Mouse (Mus musculus) kidney, adult 9 months (tissue): ENCODE measurements around the gene Itga3.

Experiments used
- DNase-seq: peaks from one replicate; pipeline ENCODE4 v3.0.0; 2022

The Itga3 gene

GRCm38 (mm10) chr11:95095596-95095995 lies 19.0 kb upstream of the Itga3 start:
- DNase-seq, result no peak

- DNase-seq, result no peak
These were observed 16.5 kb upstream of the Itga3 start for GRCm38 (mm10) chr11:95093077-95093476.

GRCm38 (mm10) chr11:95088857-95089779 lies 12.5 kb upstream of the Itga3 start:
- DNase-seq, result peak; percentile 81

DNA sequence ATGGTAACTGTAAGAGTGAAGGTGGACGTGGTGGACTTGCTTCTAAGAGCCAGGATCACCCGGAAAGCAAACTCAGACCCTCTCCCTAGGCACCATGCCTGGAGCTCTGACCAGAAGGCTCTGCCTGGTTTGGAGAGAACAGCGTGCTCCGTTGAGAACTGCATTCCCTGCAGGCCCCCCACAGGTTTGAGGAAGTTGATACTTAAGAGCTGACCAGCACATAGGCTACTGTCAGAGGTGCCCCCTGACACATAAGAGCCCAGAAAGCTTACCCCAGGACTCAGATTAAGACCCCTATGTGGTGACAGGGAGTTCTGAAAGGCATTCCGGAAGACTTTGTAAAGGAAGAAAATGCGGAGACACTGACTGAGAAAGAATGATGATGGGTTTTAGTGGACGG lies 11.7 kb upstream of the Itga3 start:
- DNase-seq, result no peak

DNA sequence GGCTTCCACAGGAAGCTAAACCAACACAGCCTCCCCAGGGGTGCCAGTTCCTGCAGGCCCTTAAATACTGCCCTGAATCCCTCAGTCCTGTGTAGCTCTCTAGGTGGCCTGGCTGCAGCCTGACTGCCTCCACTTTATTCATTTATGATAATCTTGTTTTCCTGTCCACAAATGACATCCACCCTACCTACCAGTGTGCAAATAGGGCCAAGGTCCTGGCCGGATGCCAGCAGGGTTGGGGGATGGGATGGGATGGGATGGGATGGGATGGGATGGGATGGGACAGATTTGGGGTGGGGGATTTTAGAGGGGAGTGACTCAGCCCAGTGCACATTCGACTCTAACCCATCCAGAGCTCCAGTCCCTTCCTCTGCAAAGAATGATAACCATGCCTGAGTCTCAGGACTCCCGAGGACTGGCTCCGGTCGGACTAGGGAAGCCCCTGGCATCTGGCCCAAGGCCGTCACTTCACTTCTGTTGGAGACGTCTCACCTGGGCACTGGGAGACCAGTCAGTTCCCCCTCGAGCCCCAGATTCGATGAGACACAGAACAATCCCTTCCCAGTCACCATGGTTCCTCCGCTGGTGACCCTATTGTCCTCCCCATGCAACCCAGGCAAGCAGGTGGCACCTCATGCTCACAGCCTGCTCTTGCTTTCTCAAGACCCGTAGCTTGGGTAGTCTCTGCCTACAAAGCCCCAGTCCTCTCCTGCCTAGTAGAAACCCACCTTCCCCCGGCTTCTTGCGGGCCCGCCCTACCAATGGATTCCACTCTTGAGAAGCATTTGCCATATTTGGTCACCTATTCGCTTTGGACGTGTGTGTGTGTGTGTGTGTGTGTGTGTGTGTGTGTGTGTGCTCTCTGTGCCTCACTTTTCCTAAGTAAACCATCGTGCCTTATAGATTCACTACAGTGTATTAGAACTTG lies 11.0 kb upstream of the Itga3 start:
- no peak for DNase-seq

DNA sequence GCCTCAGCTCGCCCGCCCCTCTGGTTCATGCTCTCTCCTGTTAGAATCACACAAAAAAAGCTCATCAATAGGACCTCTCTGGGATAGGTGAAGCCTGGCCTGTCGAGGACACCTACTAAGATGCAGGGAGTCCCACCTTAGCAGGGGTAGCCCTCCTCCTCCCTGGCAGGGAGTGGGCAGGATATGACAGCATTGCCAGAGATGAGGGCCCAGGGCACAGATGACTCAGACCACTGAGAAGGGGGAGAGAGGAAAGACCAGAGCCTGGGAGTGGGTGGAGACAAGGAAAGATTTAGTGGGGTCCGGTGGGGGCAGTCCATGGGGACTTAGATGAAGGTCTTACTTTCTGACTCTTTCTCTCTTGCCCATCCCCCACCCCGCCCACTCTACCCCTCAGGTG lies 9.6 kb upstream of the Itga3 start:
- no peak for DNase-seq

GRCm38 (mm10) chr11:95085710-95086109 lies 9.1 kb upstream of the Itga3 start:
- no peak for DNase-seq

GRCm38 (mm10) chr11:95084811-95085382 lies 8.3 kb upstream of the Itga3 start:
- no peak for DNase-seq

DNA sequence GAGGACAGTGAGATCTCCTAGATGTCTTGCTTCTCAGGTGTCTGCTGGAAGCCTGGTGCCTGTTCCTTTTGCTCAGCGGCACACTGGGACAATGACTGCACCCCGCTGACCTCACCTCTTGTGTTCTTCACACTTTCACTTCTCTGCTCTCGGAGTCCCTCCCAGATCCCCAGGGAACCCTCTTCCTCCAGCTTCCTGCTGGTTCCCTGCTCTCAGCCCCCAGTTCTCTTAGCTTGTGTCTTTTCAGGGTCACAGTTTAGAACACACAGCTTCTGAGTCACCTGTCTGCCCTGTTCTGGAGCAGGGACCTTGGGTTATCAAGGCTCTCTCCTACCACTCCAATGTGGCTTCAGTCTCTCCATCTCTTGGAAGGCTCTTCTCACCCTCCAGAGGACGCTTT lies 7.6 kb upstream of the Itga3 start:
- no peak for DNase-seq

GRCm38 (mm10) chr11:95082896-95083295 lies 6.3 kb upstream of the Itga3 start:
- no peak for DNase-seq

DNA sequence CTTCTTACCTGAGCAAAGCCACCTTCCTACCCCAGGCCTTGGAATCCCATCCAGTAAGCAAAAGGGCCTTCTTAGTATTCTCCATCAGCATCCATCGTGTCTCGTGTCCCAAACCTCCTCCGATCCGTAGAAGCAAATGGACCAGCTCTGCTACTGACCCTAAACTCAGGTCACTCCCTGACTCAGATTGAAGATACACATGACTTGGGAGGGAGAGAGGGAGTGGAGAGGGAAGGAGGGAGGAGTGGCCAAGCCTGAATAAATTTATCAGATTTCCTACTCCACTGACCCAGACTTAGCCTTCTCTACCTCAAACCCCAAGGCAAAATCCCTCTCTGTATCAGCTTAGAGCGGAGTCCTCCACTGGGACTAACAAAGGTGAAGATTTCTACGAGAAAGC lies 4.2 kb upstream of the Itga3 start:
- no peak for DNase-seq

DNA sequence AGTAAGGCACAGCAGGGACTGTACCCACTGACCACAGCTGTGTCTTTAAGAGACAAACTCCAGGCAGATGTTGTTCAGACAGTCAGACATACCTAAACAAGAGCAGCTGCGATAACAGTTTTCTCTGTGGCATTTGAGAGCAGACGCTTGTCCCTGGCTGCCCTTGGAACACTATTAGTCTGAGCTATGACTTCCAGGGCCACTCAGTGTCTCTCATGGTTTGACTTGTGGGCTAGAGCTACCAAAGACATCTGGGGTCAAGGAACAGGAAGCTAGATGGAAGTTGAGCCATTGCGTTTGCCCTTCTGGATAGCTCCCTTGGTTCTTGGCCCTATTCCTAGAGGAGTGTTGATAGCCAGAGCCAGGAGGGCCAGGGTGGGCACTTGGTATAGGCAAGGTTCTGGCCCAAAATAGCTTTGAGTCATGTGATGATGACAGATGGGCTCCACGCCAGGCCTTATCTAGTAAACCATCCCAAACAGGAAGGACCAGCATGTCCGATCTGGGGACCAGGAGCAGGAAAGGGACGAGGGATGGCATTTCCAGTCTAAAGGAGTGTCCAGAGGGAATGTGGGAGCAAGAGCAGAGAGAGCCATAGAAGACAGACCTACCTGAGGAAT lies 2.8 kb upstream of the Itga3 start:
- DNase-seq, result peak; percentile 79

DNA sequence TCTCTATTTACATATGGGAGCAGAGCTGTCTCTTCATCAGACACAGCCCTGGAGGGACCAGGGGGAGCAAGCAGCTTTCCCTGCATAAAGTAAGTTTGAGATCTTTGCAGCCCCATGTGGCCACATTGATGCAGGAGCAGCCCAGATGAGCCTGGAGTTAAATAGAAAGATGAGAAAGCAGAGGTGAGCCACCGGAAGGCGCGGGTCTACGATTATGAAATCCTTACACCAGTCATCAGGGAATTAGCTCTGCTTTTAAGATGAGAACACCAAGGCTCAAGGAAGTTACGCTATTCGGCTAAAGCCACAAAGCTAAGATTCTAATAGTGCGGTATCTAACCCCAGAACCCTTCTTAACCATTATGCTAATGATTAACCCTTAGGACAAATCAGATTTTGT lies 1.4 kb upstream of the Itga3 start:
- DNase-seq, result no peak

DNA sequence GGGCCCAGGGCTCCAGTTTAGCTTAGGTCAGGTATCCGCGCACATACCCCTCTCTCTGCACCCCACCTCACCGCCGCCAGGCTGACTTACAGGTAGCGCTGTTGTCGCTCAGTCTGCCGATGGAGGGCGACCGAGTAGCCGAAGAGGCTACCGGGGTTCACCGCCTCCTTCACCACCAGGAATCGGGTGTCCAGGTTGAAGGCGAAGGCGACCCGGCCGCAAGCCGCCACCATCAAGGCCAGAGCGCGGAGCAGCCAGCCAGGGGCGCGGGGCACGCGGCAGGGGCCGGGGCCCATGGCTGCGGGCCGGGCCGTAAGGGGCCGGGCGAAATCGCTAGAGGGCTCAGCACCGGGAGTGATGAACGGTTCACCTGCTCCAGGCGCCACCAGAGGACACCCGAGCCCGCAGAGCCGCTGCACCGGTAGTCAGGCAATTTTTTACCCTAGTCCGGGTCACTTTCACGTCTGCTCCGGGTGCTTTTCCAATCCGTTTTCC lies 513 bp downstream of the Itga3 start:
- DNase-seq, result peak; percentile 70

GRCm38 (mm10) chr11:95075197-95076040 lies 1.2 kb downstream of the Itga3 start:
- no peak for DNase-seq

DNA sequence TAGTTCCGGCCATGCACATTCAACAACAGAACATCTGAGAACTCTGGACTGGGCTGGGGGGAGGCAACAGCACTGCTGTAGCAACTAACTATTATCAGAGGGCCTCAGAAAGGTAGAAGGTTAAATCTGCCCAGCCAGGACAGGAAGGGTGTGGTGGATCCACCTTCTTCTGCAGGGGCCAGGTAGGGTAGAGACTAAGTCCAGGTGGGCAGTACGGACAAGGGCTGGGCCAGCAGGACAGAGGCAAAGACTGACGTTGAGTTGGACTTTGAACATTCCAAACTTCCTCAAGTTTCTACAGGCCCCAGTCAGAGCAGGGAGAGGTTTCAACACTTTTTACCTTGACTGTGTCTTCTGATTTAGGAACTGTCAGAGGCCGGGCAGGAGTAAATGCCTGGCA lies 1.9 kb downstream of the Itga3 start:
- peak; percentile 51 for DNase-seq

- DNase-seq, result no peak
These were observed 2.8 kb downstream of the Itga3 start for GRCm38 (mm10) chr11:95073835-95074234.

DNA sequence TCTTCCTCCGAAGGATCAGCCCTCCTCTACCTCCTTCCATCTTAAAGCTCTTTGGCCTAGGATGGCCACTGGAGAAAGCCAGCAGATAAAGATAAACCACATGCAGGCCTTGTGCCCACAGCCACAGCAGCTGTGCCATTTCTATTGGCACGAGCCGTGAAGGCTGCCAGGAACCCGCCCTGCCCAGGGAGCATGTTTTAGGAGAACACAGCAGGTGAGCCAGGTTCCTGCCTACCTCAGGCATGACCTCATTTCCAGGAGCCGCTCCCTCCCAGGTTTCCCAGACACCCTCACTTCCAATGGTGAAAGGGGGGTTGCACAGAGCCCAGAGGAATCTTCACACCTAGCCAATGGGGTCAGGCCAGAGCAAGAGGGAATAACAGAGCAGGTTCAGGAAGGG lies 3.8 kb downstream of the Itga3 start:
- DNase-seq, result peak; percentile 65

DNA sequence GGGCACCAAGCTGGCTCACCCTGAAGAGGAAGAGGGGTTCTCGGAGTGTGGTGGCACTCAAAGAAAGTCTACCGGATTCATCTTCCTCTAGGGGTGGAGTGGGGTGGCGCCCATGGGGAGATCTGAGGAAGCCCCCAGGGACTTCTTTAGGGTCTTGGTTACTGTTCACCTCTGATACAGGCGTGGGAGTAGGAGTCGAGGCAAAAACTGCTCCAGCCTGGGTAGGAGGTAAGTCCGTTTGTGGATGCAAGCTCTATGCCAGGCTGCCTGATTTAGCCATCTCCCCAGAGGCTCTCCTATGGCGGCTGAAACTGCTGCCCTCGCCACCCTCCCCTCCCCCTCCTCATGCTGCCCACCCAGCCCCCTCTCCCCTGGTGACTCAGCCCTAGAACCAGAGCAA lies 4.5 kb downstream of the Itga3 start:
- DNase-seq, result no peak

- DNase-seq, result no peak
These were observed 5.3 kb downstream of the Itga3 start for GRCm38 (mm10) chr11:95071266-95071665.
